Mouse (Mus musculus) ovary, postnatal 14 days (tissue): ENCODE measurements around the gene Rexo5.

Source experiments
- DNase-seq: peaks from one replicate; pipeline ENCODE4 v3.0.0; 2022; ENCODE audit warnings: low spot score

Rexo5 gene

GRCm38 (mm10) chr7:119845541-119845940 is 51.7 kb downstream of the Rexo5 start:
- DNase-seq = no peak

GRCm38 (mm10) chr7:119847396-119847795 is 53.6 kb downstream of the Rexo5 start:
- DNase-seq = no peak

- DNase-seq = peak; percentile 62
These were observed 55.3 kb downstream of the Rexo5 start for GRCm38 (mm10) chr7:119849096-119849495.

GRCm38 (mm10) chr7:119850737-119851136 is 56.9 kb downstream of the Rexo5 start:
- DNase-seq = peak; percentile 26

GRCm38 (mm10) chr7:119852494-119852893 is 58.7 kb downstream of the Rexo5 start:
- no peak for DNase-seq

- no peak for DNase-seq
These were observed 59.4 kb downstream of the Rexo5 start for GRCm38 (mm10) chr7:119853186-119853585.

GRCm38 (mm10) chr7:119854362-119854761 is 60.6 kb downstream of the Rexo5 start:
- no peak for DNase-seq

GRCm38 (mm10) chr7:119855031-119855430 is 61.2 kb downstream of the Rexo5 start:
- no peak for DNase-seq

GRCm38 (mm10) chr7:119859476-119859875 is 65.7 kb downstream of the Rexo5 start:
- DNase-seq = no peak

- no peak for DNase-seq
These were observed 66.3 kb downstream of the Rexo5 start for GRCm38 (mm10) chr7:119860116-119860515.

GRCm38 (mm10) chr7:119860554-119860953 is 66.7 kb downstream of the Rexo5 start:
- no peak for DNase-seq

GRCm38 (mm10) chr7:119860971-119861334 is 67.1 kb downstream of the Rexo5 start:
- DNase-seq = no peak

- peak; percentile 20 for DNase-seq
These were observed 67.7 kb downstream of the Rexo5 start for GRCm38 (mm10) chr7:119861335-119862091.

GRCm38 (mm10) chr7:119862167-119862566 is 68.4 kb downstream of the Rexo5 start:
- no peak for DNase-seq

GRCm38 (mm10) chr7:119864500-119864899 is 70.7 kb downstream of the Rexo5 start:
- DNase-seq = no peak

GRCm38 (mm10) chr7:119866136-119866535 is 72.3 kb downstream of the Rexo5 start:
- DNase-seq = no peak

GRCm38 (mm10) chr7:119872204-119872603 is 78.4 kb downstream of the Rexo5 start:
- DNase-seq = no peak

GRCm38 (mm10) chr7:119873050-119873449 is 79.2 kb downstream of the Rexo5 start:
- no peak for DNase-seq

GRCm38 (mm10) chr7:119875776-119876440 is 82.1 kb downstream of the Rexo5 start:
- DNase-seq = no peak

GRCm38 (mm10) chr7:119879171-119879570 is 85.4 kb downstream of the Rexo5 start:
- DNase-seq = no peak

- DNase-seq = no peak
These were observed 86.5 kb downstream of the Rexo5 start for GRCm38 (mm10) chr7:119880345-119880744.

- no peak for DNase-seq
These were observed 87.4 kb downstream of the Rexo5 start for GRCm38 (mm10) chr7:119881229-119881628.

GRCm38 (mm10) chr7:119887887-119888286 is 94.1 kb downstream of the Rexo5 start:
- no peak for DNase-seq

- DNase-seq = no peak
These were observed 98.4 kb downstream of the Rexo5 start for GRCm38 (mm10) chr7:119892198-119892597.
